Mouse (Mus musculus) spleen, adult 2 months (tissue): ENCODE measurements at regions not wholly inside any gene's neighbourhood (a gene's known extent, or its start where the extent isn't known, plus 50 kb on each side); places are given as distances from the start of the nearest gene placed in this dataset.

ENCODE experiments used
- CTCF ChIP-seq: fragments of 200-500 bp; IDR thresholded peaks from 2 replicates; pipeline ENCODE4 v1.5.1; 2011; ENCODE audit warnings: mild to moderate bottlenecking, inconsistent platforms; ENCODE audit not compliant: insufficient read depth, insufficient read length, insufficient replicate concordance; ENCODE audit errors: extremely low read depth
- POLR2A ChIP-seq: fragments of 200-500 bp; IDR thresholded peaks from 2 replicates; pipeline ENCODE4 v1.6.1; 2011; ENCODE audit warnings: low read depth, low read length, inconsistent platforms

GRCm38 (mm10) chr4:31143166-31143565 is 820.7 kb upstream of the Map3k7 start:
- TF ChIP-seq CTCF: no peak
- TF ChIP-seq POLR2A: no peak
